Mouse (Mus musculus): ENCODE data around the gene Cdca7. TPM values are rescaled to one million over a fixed set of nuclear protein-coding genes. Genes with fewer than 3 reads are reported as not detected.

Gene Cdca7
- total RNA-seq, 4 experiments from 2014 or later: 4.6 to 7.6 (median 6.1) TPM

- DNase-seq (ENCODE audit: low spot score in 2 of 2): no peak
These were observed 15.7 kb downstream of the Cdca7 start for GRCm38 (mm10) chr2:72491650-72492049.

- DNase-seq (ENCODE audit: low spot score in 2 of 2): no peak
These were observed 17.1 kb downstream of the Cdca7 start for GRCm38 (mm10) chr2:72493039-72493438.

GRCm38 (mm10) chr2:72499074-72499721 lies 23.2 kb downstream of the Cdca7 start:
- DNase-seq (ENCODE audit: low spot score in 2 of 2): no peak

GRCm38 (mm10) chr2:72499782-72500411 lies 23.9 kb downstream of the Cdca7 start:
- no peak for DNase-seq (ENCODE audit: low spot score in 2 of 2)

GRCm38 (mm10) chr2:72502041-72502813 lies 26.3 kb downstream of the Cdca7 start:
- no peak for DNase-seq (ENCODE audit: low spot score in 2 of 2)

- DNase-seq (ENCODE audit: low spot score in 2 of 2): no peak
These were observed 27.7 kb downstream of the Cdca7 start for GRCm38 (mm10) chr2:72503646-72504045.

GRCm38 (mm10) chr2:72507855-72508635 lies 32.1 kb downstream of the Cdca7 start:
- DNase-seq (ENCODE audit: low spot score in 2 of 2): no peak

GRCm38 (mm10) chr2:72508891-72509290 lies 32.9 kb downstream of the Cdca7 start:
- no peak for DNase-seq (ENCODE audit: low spot score in 2 of 2)

GRCm38 (mm10) chr2:72515526-72515925 lies 39.6 kb downstream of the Cdca7 start:
- DNase-seq (ENCODE audit: low spot score in 2 of 2): no peak

GRCm38 (mm10) chr2:72515971-72516719 lies 40.2 kb downstream of the Cdca7 start:
- DNase-seq (ENCODE audit: low spot score in 2 of 2): peak; percentile 73 to 87

GRCm38 (mm10) chr2:72516720-72517089 lies 40.7 kb downstream of the Cdca7 start:
- no peak for DNase-seq (ENCODE audit: low spot score in 2 of 2)

GRCm38 (mm10) chr2:72524022-72524421 lies 48.1 kb downstream of the Cdca7 start:
- DNase-seq (ENCODE audit: low spot score in 2 of 2): no peak

- no peak for DNase-seq (ENCODE audit: low spot score in 2 of 2)
These were observed 49.6 kb downstream of the Cdca7 start for GRCm38 (mm10) chr2:72525556-72525955.

GRCm38 (mm10) chr2:72529026-72529357 lies 53.0 kb downstream of the Cdca7 start:
- no peak for DNase-seq (ENCODE audit: low spot score in 2 of 2)

- peak; percentile 34 to 45 for DNase-seq (ENCODE audit: low spot score in 2 of 2)
These were observed 53.7 kb downstream of the Cdca7 start for GRCm38 (mm10) chr2:72529358-72530319.

GRCm38 (mm10) chr2:72535889-72536288 lies 59.9 kb downstream of the Cdca7 start:
- no peak for DNase-seq (ENCODE audit: low spot score in 2 of 2)
